ENCODE assay signal across 9 mouse cellular contexts in genomic region chr7:16994400-16994799, GRCm38 (mm10). TPM values are rescaled to one million over a fixed set of nuclear protein-coding genes. Genes with fewer than 3 reads are reported as not detected.
A peak's percentile ranks its signal among the peaks of the same experiment; 100 is the strongest.
DNase-seq lines count a peak whose midpoint lies in the region; ATAC-seq and TF ChIP-seq lines count a peak whose summit lies in the region.
"Had no signal": no experiment of that assay in that cellular context is flagged by ENCODE, and none has a peak within 500 bp of the region (broad histone marks: within the 10 kb centered on the region; RNA-seq: fewer than 3 reads in every experiment).

No protein-coding gene starts in this region.

- 3% methylated on average over 20 of the region's 20 CpGs for WGBS in heart, embryonic 11.5 days (ENCODE audit: insufficient replicate concordance)
- WGBS in heart, embryonic 16.5 days, result 4% methylated on average over 20 of the region's 20 CpGs
- WGBS in liver, postnatal 0 days (ENCODE audit: insufficient replicate concordance), result 8% methylated on average over 20 of the region's 20 CpGs

- H3K9me3 ChIP-seq in heart, embryonic 11.5 days (replicated peaks; ENCODE audit: control insufficient read depth, low read length), result no peaks in the 10 kb centered on the region
- no peaks in the 10 kb centered on the region for H3K9me3 ChIP-seq in G1E (replicated peaks)
- no peaks in the 10 kb centered on the region for H3K9me3 ChIP-seq in heart, embryonic 16.5 days (replicated peaks; ENCODE audit: control insufficient read depth, low read length)
- no peaks in the 10 kb centered on the region for H3K9me3 ChIP-seq in liver, postnatal 0 days (ENCODE audit: low read length)

- H3K4me2 ChIP-seq in heart, embryonic 11.5 days, result peak overlapping the region; percentile 93
- peak overlapping the region; percentile 90 for H3K4me2 ChIP-seq in heart, embryonic 16.5 days (ENCODE audit: low read depth, low read length)
- H3K4me2 ChIP-seq in liver, postnatal 0 days (ENCODE audit: low read depth, low read length), result peak overlapping the region; percentile 79

- H3K4me3 ChIP-seq in heart, embryonic 11.5 days (ENCODE audit: low read depth, low read length), result peak overlapping the region; percentile 82
- H3K4me3 ChIP-seq in G1E (ENCODE audit: low read depth, low read length), result peak overlapping the region; percentile 72
- peak overlapping the region; percentile 78 for H3K4me3 ChIP-seq in heart, embryonic 16.5 days (ENCODE audit: low read length)
- H3K4me3 ChIP-seq in liver, postnatal 0 days (ENCODE audit: low read depth, low read length), result peak overlapping the region; percentile 52

- no peak for TF ChIP-seq EP300 in liver, postnatal 0 days (IDR thresholded peaks at IDR 0.05; ENCODE audit: low read depth)

- no peak for DNase-seq in heart, adult 11 months
- DNase-seq in G1E (ENCODE audit: low spot score), result no peak
- no peak for DNase-seq in liver, postnatal 0 days
- DNase-seq in gastrocnemius, postnatal 25 days, result no peak
- DNase-seq in cerebellum, adult 8-10 months, result no peak
- DNase-seq in urinary bladder, adult 18-20 months (ENCODE audit: low spot score in 2 of 2), result no peak

- H3K27me3 ChIP-seq in heart, embryonic 11.5 days (ENCODE audit: control insufficient read depth, insufficient read depth, low read length), result no peaks in the 10 kb centered on the region
- peaks cover 11% of the 10 kb centered on the region; the same call in 1 of the 2 replicates for H3K27me3 ChIP-seq in G1E (ENCODE audit: insufficient read depth, low read length)
- no peaks in the 10 kb centered on the region for H3K27me3 ChIP-seq in heart, embryonic 16.5 days (ENCODE audit: control insufficient read depth, insufficient read depth, low read length)
- H3K27me3 ChIP-seq in liver, postnatal 0 days (ENCODE audit: insufficient read depth, low read length), result no peaks in the 10 kb centered on the region

- H3K9ac ChIP-seq in heart, embryonic 11.5 days (ENCODE audit: low read depth, low read length), result peak overlapping the region; percentile 95
- peak overlapping the region; percentile 87 for H3K9ac ChIP-seq in heart, embryonic 16.5 days (ENCODE audit: low read length)
- H3K9ac ChIP-seq in liver, postnatal 0 days (replicated peaks), result peak overlapping the region; percentile 65

- ATAC-seq in heart, embryonic 11.5 days (replicated peaks; ENCODE audit: insufficient number of reproducible peaks, low FRiP score, low TSS enrichment), result no peak
- no peak for ATAC-seq in G1E (ENCODE audit: extremely low read depth, insufficient number of reproducible peaks, low FRiP score, poor library complexity, severe bottlenecking)
- ATAC-seq in heart, embryonic 16.5 days (replicated peaks; ENCODE audit: extremely low read depth, insufficient read depth, low FRiP score), result no peak
- no peak for ATAC-seq in liver, postnatal 0 days

- H3K36me3 ChIP-seq in heart, embryonic 11.5 days (ENCODE audit: control insufficient read depth, insufficient read depth, low read length), result peaks cover 19% of the 10 kb centered on the region
- peaks cover 14% of the 10 kb centered on the region for H3K36me3 ChIP-seq in G1E (replicated peaks)
- peaks cover 19% of the 10 kb centered on the region for H3K36me3 ChIP-seq in heart, embryonic 16.5 days (ENCODE audit: control insufficient read depth, insufficient read depth)
- H3K36me3 ChIP-seq in liver, postnatal 0 days (replicated peaks; ENCODE audit: insufficient read depth, low read length), result no peaks in the 10 kb centered on the region

- TF ChIP-seq CTCF in G1E (IDR thresholded peaks at IDR 0.05; ENCODE audit: low read depth, low read length), result no peak
- no peak for TF ChIP-seq CTCF in liver, postnatal 0 days (IDR thresholded peaks at IDR 0.05; ENCODE audit: low read depth)

- H3K4me1 ChIP-seq in heart, embryonic 11.5 days (ENCODE audit: control insufficient read depth, insufficient read depth, low read length), result peaks cover 53% of the 10 kb centered on the region
- H3K4me1 ChIP-seq in G1E (ENCODE audit: insufficient read depth, low read depth, low read length), result peaks cover 68% of the 10 kb centered on the region
- peaks cover 66% of the 10 kb centered on the region for H3K4me1 ChIP-seq in heart, embryonic 16.5 days (ENCODE audit: control insufficient read depth, insufficient read depth, low read length)
- peaks cover 32% of the 10 kb centered on the region for H3K4me1 ChIP-seq in liver, postnatal 0 days (ENCODE audit: insufficient read depth)

- H3K27ac ChIP-seq in heart, embryonic 11.5 days (ENCODE audit: low read depth, low read length), result peak overlapping the region; percentile 93
- H3K27ac ChIP-seq in heart, embryonic 16.5 days (ENCODE audit: low read length), result peak overlapping the region; percentile 94
- peak overlapping the region; percentile 62 for H3K27ac ChIP-seq in liver, postnatal 0 days (ENCODE audit: low read depth)

RNA-seq across cellular contexts. Expression of gene Ccdc8, which starts 1.9 kb away (rescaled TPM):
- polyA plus RNA-seq in heart, embryonic 11.5 days (2014; fragmentation: Nextera tagmentation; extraction: Ambion mirVana), result 22.6 and 36.1 TPM in 2 replicates
- 7.1 and 8.2 TPM in 2 replicates for total RNA-seq in G1E (2014; fragmentation: Nextera tagmentation)
- total RNA-seq in G1E (2017), result 3.3 and 4.1 TPM in 2 replicates
- polyA plus RNA-seq in G1E (2012), result 17.6 and 18.6 TPM in 2 replicates
- 45.1 and 47.4 TPM in 2 replicates for polyA plus RNA-seq in heart, embryonic 16.5 days (2015; fragmentation: Nextera tagmentation; extraction: Ambion mirVana)
- polyA plus RNA-seq in liver, postnatal 0 days (2015; fragmentation: Nextera tagmentation; extraction: Ambion mirVana), result 1.1 and 1.3 TPM in 2 replicates
- total RNA-seq in gastrocnemius, postnatal 25 days (2021), result 1 to 10 TPM; 1.7 to 2.6 TPM
- total RNA-seq: MEL had no signal

RNA-seq across cellular contexts. Expression of gene Gm42372, which starts 11.5 kb away (rescaled TPM):
- 0.20 TPM in 2 replicates for polyA plus RNA-seq in heart, embryonic 11.5 days (2014; fragmentation: Nextera tagmentation; extraction: Ambion mirVana)
- total RNA-seq in G1E (2014; fragmentation: Nextera tagmentation) (not detected in 2 replicates), G1E (2017) (0.06 and 0.22 TPM in 2 replicates)
- polyA plus RNA-seq in G1E (2012), result not detected in 2 replicates
- polyA plus RNA-seq in heart, embryonic 16.5 days (2015; fragmentation: Nextera tagmentation; extraction: Ambion mirVana), result 0.07 and 0.09 TPM in 2 replicates
- polyA plus RNA-seq in liver, postnatal 0 days (2015; fragmentation: Nextera tagmentation; extraction: Ambion mirVana), result not detected in 2 replicates
- not detected for total RNA-seq in gastrocnemius, postnatal 25 days (2021)
- total RNA-seq: MEL had no signal

RNA-seq across cellular contexts. Expression of gene Ppp5c, which starts 33.3 kb away (rescaled TPM):
- 87.0 and 95.3 TPM in 2 replicates for polyA plus RNA-seq in heart, embryonic 11.5 days (2014; fragmentation: Nextera tagmentation; extraction: Ambion mirVana)
- 102 and 112 TPM in 2 replicates for total RNA-seq in G1E (2014; fragmentation: Nextera tagmentation)
- total RNA-seq in G1E (2017), result 44.9 and 50.2 TPM in 2 replicates
- 92.9 and 94.1 TPM in 2 replicates for polyA plus RNA-seq in G1E (2012)
- 105 and 108 TPM in 2 replicates for polyA plus RNA-seq in heart, embryonic 16.5 days (2015; fragmentation: Nextera tagmentation; extraction: Ambion mirVana)
- 26.9 and 32.1 TPM in 2 replicates for polyA plus RNA-seq in liver, postnatal 0 days (2015; fragmentation: Nextera tagmentation; extraction: Ambion mirVana)
- total RNA-seq in gastrocnemius, postnatal 25 days (2021), result 10 to 100 TPM; 59.8 to 68.1 TPM

RNA-seq across cellular contexts. Expression of gene Pnmal1, which starts 34.9 kb away (rescaled TPM):
- polyA plus RNA-seq in heart, embryonic 11.5 days (2014; fragmentation: Nextera tagmentation; extraction: Ambion mirVana), result 0.18 and 0.46 TPM in 2 replicates
- total RNA-seq in G1E (2014; fragmentation: Nextera tagmentation), result not detected in 2 replicates
- total RNA-seq in G1E (2017), result 0.05 TPM in 1 of 2 replicates, not detected in the other
- polyA plus RNA-seq in G1E (2012), result 0.01 TPM in 1 of 2 replicates, not detected in the other
- 0.09 TPM in 2 replicates for polyA plus RNA-seq in heart, embryonic 16.5 days (2015; fragmentation: Nextera tagmentation; extraction: Ambion mirVana)
- 0.02 and 0.04 TPM in 2 replicates for polyA plus RNA-seq in liver, postnatal 0 days (2015; fragmentation: Nextera tagmentation; extraction: Ambion mirVana)
- not detected for total RNA-seq in gastrocnemius, postnatal 25 days (2021)

RNA-seq across cellular contexts. Expression of gene Pnmal2, which starts 49.9 kb away (rescaled TPM):
- 1.5 and 2.0 TPM in 2 replicates for polyA plus RNA-seq in heart, embryonic 11.5 days (2014; fragmentation: Nextera tagmentation; extraction: Ambion mirVana)
- total RNA-seq in G1E (2014; fragmentation: Nextera tagmentation) (not detected in 2 replicates), G1E (2017) (0.06 and 0.22 TPM in 2 replicates)
- not detected in 2 replicates for polyA plus RNA-seq in G1E (2012)
- polyA plus RNA-seq in heart, embryonic 16.5 days (2015; fragmentation: Nextera tagmentation; extraction: Ambion mirVana), result 5.6 and 6.0 TPM in 2 replicates
- polyA plus RNA-seq in liver, postnatal 0 days (2015; fragmentation: Nextera tagmentation; extraction: Ambion mirVana), result 0.06 and 0.09 TPM in 2 replicates
- 1 to 10 TPM; 2.3 to 3.3 TPM for total RNA-seq in gastrocnemius, postnatal 25 days (2021)
- total RNA-seq: MEL had no signal
